Mouse (Mus musculus) heart, embryonic 11.5 days (tissue): ENCODE data around the gene Mta2. TPM values are rescaled to one million over a fixed set of nuclear protein-coding genes. Genes with fewer than 3 reads are reported as not detected.

Source experiments
- ATAC-seq: fragments of 200-750 bp; cut with Nextera tagmentation; replicated peaks from 2 replicates; pipeline ENCODE4 v1.8.0; 2017; ENCODE audit warnings: moderate library complexity; ENCODE audit not compliant: insufficient number of reproducible peaks, low FRiP score, low TSS enrichment
- H3K27ac ChIP-seq: fragments of 300-500 bp; sonication (generic); 2 replicates; pipeline ENCODE4 v1.5.1; 2014; ENCODE audit warnings: mild to moderate bottlenecking, low read depth, low read length
- H3K27me3 ChIP-seq: fragments of 300-500 bp; sonication (generic); 2 replicates; pipeline ENCODE4 v1.6.1; 2014; ENCODE audit warnings: mild to moderate bottlenecking, low read length, mixed read lengths; ENCODE audit not compliant: control insufficient read depth, insufficient read depth
- H3K36me3 ChIP-seq: fragments of 300-500 bp; sonication (generic); 2 replicates; pipeline ENCODE4 v1.6.1; 2014; ENCODE audit warnings: mild to moderate bottlenecking, low read length, moderate library complexity, mixed read lengths; ENCODE audit not compliant: control insufficient read depth, insufficient read depth
- H3K4me1 ChIP-seq: fragments of 300-500 bp; sonication (generic); 2 replicates; pipeline ENCODE4 v1.6.1; 2014; ENCODE audit warnings: low read length; ENCODE audit not compliant: control insufficient read depth, insufficient read depth
- H3K4me2 ChIP-seq: fragments of 300-500 bp; sonication (generic); 2 replicates; pipeline ENCODE4 v1.6.1; 2014; ENCODE audit warnings: mild to moderate bottlenecking, moderate library complexity
- H3K4me3 ChIP-seq: fragments of 300-500 bp; sonication (generic); 2 replicates; pipeline ENCODE4 v1.5.1; 2014; ENCODE audit warnings: low read depth, low read length
- H3K9ac ChIP-seq: fragments of 300-500 bp; sonication (generic); 2 replicates; pipeline ENCODE4 v1.6.1; 2014; ENCODE audit warnings: mild to moderate bottlenecking, low read depth, low read length, moderate library complexity
- H3K9me3 ChIP-seq: fragments of 300-500 bp; sonication (generic); replicated peaks from 2 replicates; pipeline ENCODE4 v1.6.1; 2016; ENCODE audit warnings: low read length; ENCODE audit not compliant: control insufficient read depth
- WGBS: fragments of 180-500 bp; shearing (Covaris S2); extraction: QIAGEN DNeasy Blood & Tissue Kit; methylation state at CpG from one replicate; pipeline ENCODE4 v1.1.7; 2014; ENCODE audit not compliant: insufficient replicate concordance; 5-methylcytosine and 5-hydroxymethylcytosine counted together
- polyA plus RNA-seq: library from polyadenylated mRNA; unstranded; fragments of >200 nt; fragmentation: Nextera tagmentation; extraction: Ambion mirVana; gene quantifications from 2 replicates; pipeline ENCODE4 v1.2.1, GENCODE M21; 2014

The Mta2 gene
- polyA plus RNA-seq, 1 experiment from 2014 or later, result 30.0 TPM

DNA sequence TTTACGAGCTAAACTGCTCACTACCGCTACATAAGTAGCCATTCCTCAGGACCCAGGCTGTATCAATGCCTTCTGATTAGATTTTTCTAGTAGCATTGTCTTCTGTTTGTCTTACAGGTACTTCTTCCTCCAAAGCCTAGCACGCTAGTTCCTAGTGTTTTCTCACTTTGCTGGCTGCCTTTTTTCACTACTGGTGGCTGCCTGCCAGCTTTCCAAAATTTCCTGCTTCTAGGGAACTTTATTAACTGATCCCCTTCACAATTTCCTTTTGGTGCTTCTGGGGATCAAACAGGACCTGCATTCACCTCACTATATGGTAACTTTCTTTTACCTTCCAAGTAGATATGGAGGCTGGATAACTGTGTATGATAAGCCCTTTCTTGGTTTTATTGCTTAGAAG, 42.6 kb upstream of the Mta2 start:
- 49% methylated on average over 3 of the region's 3 CpGs for WGBS

GRCm38 (mm10) chr19:8903412-8903811, 38.3 kb upstream of the Mta2 start:
- Histone ChIP-seq H3K36me3 (peaks cover 35% of the 10 kb centered on the region), H3K9me3 (no peaks in the 10 kb centered on the region), H3K4me1 (peaks cover 6% of the 10 kb centered on the region), H3K27ac (no peak overlapping the region), H3K27me3 (no peaks in the 10 kb centered on the region), H3K4me3 (no peak overlapping the region), H3K4me2 (no peak overlapping the region), H3K9ac (no peak overlapping the region)
- no peak for ATAC-seq
- 93% methylated on average over 5 of the region's 5 CpGs for WGBS

More for the DNA sequence above, 42.6 kb upstream of the Mta2 start:
- Histone ChIP-seq H3K4me2 (peak overlapping the region; percentile 82), H3K4me3 (peak overlapping the region; percentile 98), H3K9me3 (no peaks in the 10 kb centered on the region), H3K9ac (peak overlapping the region; percentile 97), H3K27ac (no peak overlapping the region), H3K27me3 (no peaks in the 10 kb centered on the region), H3K36me3 (peaks cover 16% of the 10 kb centered on the region), H3K4me1 (peaks cover 14% of the 10 kb centered on the region)
- no peak for ATAC-seq

- 90% methylated on average over 6 of the region's 6 CpGs for WGBS
- Histone ChIP-seq H3K4me3 (no peak overlapping the region), H3K27me3 (no peaks in the 10 kb centered on the region), H3K9ac (no peak overlapping the region), H3K27ac (no peak overlapping the region), H3K9me3 (no peaks in the 10 kb centered on the region), H3K4me2 (no peak overlapping the region), H3K36me3 (peaks cover 71% of the 10 kb centered on the region), H3K4me1 (no peaks in the 10 kb centered on the region)
- no peak for ATAC-seq
These were observed 33.1 kb upstream of the Mta2 start for GRCm38 (mm10) chr19:8908531-8908930.

DNA sequence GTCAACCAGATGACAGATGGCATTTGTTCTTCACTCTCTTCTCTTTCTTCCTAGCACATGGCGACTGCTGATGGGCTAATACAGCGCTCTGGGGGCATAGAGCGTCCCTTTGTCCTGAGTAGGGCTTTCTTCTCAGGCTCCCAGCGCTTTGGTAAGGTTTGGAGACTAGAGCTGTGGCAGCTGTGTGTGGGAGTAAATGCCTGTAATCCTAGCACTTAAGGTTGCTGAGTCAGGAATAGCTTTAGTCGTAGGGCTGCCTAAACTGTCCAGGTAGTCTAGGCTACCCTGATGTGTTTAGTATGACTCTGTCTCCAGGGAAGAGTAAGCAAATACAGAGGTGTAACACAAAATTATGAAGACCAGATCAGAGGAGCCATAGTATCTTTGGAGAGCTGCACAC, 29.9 kb upstream of the Mta2 start:
- Histone ChIP-seq H3K36me3 (peaks cover 81% of the 10 kb centered on the region), H3K4me1 (no peaks in the 10 kb centered on the region), H3K27ac (no peak overlapping the region), H3K9me3 (no peaks in the 10 kb centered on the region), H3K27me3 (no peaks in the 10 kb centered on the region), H3K4me3 (no peak overlapping the region), H3K9ac (no peak overlapping the region), H3K4me2 (no peak overlapping the region)
- ATAC-seq, result no peak
- WGBS, result 90% methylated on average over 5 of the region's 5 CpGs

DNA sequence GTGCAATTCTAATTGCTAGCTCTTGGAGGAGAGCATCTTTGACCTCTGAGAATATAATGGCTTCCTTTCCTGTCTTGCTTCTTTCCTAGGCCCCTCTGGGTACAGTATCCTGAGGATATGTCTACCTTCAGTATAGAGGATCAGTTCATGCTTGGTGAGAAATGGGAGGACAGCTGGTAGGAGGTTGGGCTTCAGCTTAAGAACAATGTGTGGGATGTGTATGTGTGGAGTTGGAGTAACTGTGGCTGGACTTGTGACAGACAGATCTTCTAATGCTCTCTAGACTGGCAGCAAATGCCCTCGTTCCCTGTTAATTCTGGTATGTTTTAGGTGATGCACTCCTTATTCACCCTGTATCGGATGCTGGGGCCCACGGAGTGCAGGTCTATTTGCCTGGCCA, 27.5 kb upstream of the Mta2 start:
- ATAC-seq, result no peak
- Histone ChIP-seq H3K4me2 (no peak overlapping the region), H3K27ac (no peak overlapping the region), H3K9ac (no peak overlapping the region), H3K36me3 (peaks cover 62% of the 10 kb centered on the region), H3K4me1 (no peaks in the 10 kb centered on the region), H3K27me3 (no peaks in the 10 kb centered on the region), H3K4me3 (no peak overlapping the region), H3K9me3 (no peaks in the 10 kb centered on the region)
- 93% methylated on average over 3 of the region's 3 CpGs for WGBS

DNA sequence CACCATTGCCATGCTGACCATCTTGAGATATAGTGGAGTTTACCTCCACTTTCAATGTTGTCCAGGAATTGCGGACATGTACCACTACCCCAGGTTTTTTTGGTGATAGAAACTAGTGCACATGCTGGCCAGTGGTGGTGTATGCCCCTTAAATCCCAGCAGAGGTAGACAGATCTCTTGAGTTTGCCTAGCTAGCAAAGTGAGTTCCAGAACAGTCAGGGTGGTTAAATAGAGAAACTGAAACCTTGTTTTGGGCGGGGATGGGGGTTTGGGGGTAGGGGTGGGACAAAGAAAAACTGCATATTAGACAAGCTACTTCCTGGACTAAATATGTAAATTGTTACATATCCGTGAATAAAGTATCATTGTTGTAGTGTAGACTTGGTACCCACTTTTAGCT, 22.7 kb upstream of the Mta2 start:
- 89% methylated on average over 3 of the region's 3 CpGs for WGBS
- no peak overlapping the region for H3K4me2 ChIP-seq
- ATAC-seq, result no peak
- no peak overlapping the region for H3K4me3 ChIP-seq
- no peak overlapping the region for H3K9ac ChIP-seq
- no peaks in the 10 kb centered on the region for H3K27me3 ChIP-seq
- H3K9me3 ChIP-seq, result no peaks in the 10 kb centered on the region
- peaks cover 33% of the 10 kb centered on the region for H3K36me3 ChIP-seq
- peaks cover 8% of the 10 kb centered on the region for H3K4me1 ChIP-seq
- H3K27ac ChIP-seq, result no peak overlapping the region

GRCm38 (mm10) chr19:8919684-8920072, 22.0 kb upstream of the Mta2 start:
- ATAC-seq, result no peak
- Histone ChIP-seq H3K4me3 (peak overlapping the region; percentile 79), H3K9me3 (no peaks in the 10 kb centered on the region), H3K27me3 (no peaks in the 10 kb centered on the region), H3K4me1 (peaks cover 8% of the 10 kb centered on the region), H3K9ac (peak overlapping the region; percentile 82; the same call in 1 of the 2 replicates), H3K36me3 (peaks cover 26% of the 10 kb centered on the region), H3K4me2 (peak overlapping the region; percentile 87), H3K27ac (peak overlapping the region; percentile 78)
- 61% methylated on average over 6 of the region's 6 CpGs for WGBS

DNA sequence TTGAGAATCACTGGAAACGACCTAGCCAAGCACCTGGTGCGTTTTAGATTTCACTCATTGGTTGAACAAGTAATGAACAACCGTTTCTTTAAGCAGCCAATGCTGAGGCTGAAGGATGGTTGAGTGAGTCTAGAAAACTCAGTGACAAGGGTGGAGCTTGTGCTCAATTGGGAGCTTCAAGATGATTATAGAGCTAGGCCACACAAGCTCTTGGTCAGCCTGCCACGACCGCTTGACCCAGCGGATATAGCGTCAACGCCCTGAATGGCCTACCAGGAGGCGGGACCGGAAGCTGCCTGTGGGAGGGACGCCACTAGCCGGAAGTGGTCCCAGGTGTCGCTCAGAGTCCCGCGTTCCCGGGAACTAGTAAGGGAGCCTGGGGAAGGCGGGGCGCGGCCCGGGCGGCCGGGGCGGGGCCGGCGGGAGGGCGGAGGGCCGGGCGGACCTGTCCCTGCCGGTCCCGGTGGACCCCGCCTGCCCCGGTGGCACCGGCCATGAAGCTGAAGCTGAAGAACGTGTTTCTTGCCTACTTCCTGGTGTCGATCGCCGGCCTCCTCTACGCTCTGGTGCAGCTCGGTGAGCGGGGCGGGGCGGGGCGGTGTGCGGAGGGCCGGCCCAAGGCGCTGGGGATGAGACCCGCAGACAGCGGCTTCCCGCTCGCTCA, 21.5 kb upstream of the Mta2 start, which contains the start of gene B3gat3:
TSS of gene B3gat3 (plus strand) at position 302 of the 664 bp plus-strand sequence.
- Histone ChIP-seq H3K4me1 (peaks cover 8% of the 10 kb centered on the region), H3K27ac (peak within 1 kb of the TSS; percentile 78), H3K36me3 (peaks cover 22% of the 10 kb centered on the region), H3K4me2 (peak within 1 kb of the TSS; percentile 87), H3K27me3 (no peaks in the 10 kb centered on the region), H3K9ac (peak within 1 kb of the TSS; percentile 82), H3K4me3 (peak within 1 kb of the TSS; percentile 79), H3K9me3 (no peaks in the 10 kb centered on the region)
- WGBS, result 3% methylated on average over 41 of the region's 50 CpGs
- peak; percentile 97 for ATAC-seq

- H3K27ac ChIP-seq, result peak overlapping the region; percentile 78
- H3K9me3 ChIP-seq, result no peaks in the 10 kb centered on the region
- peak overlapping the region; percentile 87 for H3K4me2 ChIP-seq
- WGBS, result 2% methylated on average over 6 of the region's 6 CpGs
- ATAC-seq, result no peak
- peaks cover 8% of the 10 kb centered on the region for H3K4me1 ChIP-seq
- H3K27me3 ChIP-seq, result no peaks in the 10 kb centered on the region
- peaks cover 21% of the 10 kb centered on the region for H3K36me3 ChIP-seq
- H3K4me3 ChIP-seq, result peak overlapping the region; percentile 79
- H3K9ac ChIP-seq, result peak overlapping the region; percentile 82
These were observed 20.8 kb upstream of the Mta2 start for GRCm38 (mm10) chr19:8920836-8921291.
